Mouse (Mus musculus) hindbrain, embryonic 10.5 days (tissue): ENCODE measurements at regions not wholly inside any gene's neighbourhood (a gene's known extent, or its start where the extent isn't known, plus 50 kb on each side); places are given as distances from the start of the nearest gene placed in this dataset.
"Not testable (repeated sequence)": the region's sequence is repeated elsewhere in the genome, so short reads cannot be mapped to it uniquely, and the experiment has no call there.

Source experiments
- DNase-seq: peaks from one replicate; pipeline ENCODE4 v3.0.0-alpha.2; 2017; ENCODE audit warnings: low spot score
- H3K27ac ChIP-seq: fragments of 300-500 bp; sonication (generic); 2 replicates; pipeline ENCODE4 v1.5.1; 2016; ENCODE audit warnings: mild to moderate bottlenecking, moderate library complexity
- H3K27me3 ChIP-seq: fragments of 300-500 bp; sonication (generic); 2 replicates; pipeline ENCODE4 v1.6.1; 2016; ENCODE audit warnings: mild to moderate bottlenecking; ENCODE audit not compliant: poor library complexity, insufficient read depth, severe bottlenecking
- H3K36me3 ChIP-seq: fragments of 300-500 bp; sonication (generic); 2 replicates; pipeline ENCODE4 v1.6.1; 2016; ENCODE audit warnings: mild to moderate bottlenecking, moderate library complexity
- H3K4me1 ChIP-seq: fragments of 300-500 bp; sonication (generic); replicated peaks from 2 replicates; pipeline ENCODE4 v1.6.1; 2016; ENCODE audit warnings: mild to moderate bottlenecking
- H3K4me3 ChIP-seq: fragments of 300-500 bp; sonication (generic); 2 replicates; pipeline ENCODE4 v1.5.1; 2016; ENCODE audit warnings: mild to moderate bottlenecking, moderate library complexity
- H3K9me3 ChIP-seq: fragments of 300-500 bp; sonication (generic); 2 replicates; pipeline ENCODE4 v1.6.1; 2016; ENCODE audit warnings: mild to moderate bottlenecking, moderate library complexity
- WGBS: fragments of 180-500 bp; shearing (Covaris S2); methylation state at CpG from one replicate; pipeline ENCODE4 v1.1.7; 2016; 5-methylcytosine and 5-hydroxymethylcytosine counted together

GRCm38 (mm10) chr14:53026958-53027357, 531.4 kb upstream of the Olfr1507 start:
- not testable (repeated sequence) for H3K4me3 ChIP-seq, H3K4me1 ChIP-seq, H3K36me3 ChIP-seq, H3K27me3 ChIP-seq, H3K9me3 ChIP-seq, DNase-seq, H3K27ac ChIP-seq
- no CpG with 5 or more reads among the region's 1 CpGs for WGBS

- H3K36me3 ChIP-seq, H3K27ac ChIP-seq, H3K9me3 ChIP-seq, H3K27me3 ChIP-seq, H3K4me1 ChIP-seq, H3K4me3 ChIP-seq, DNase-seq: not testable (repeated sequence)
- no CpG with 5 or more reads among the region's 6 CpGs for WGBS
These were observed 524.6 kb upstream of the Olfr1507 start for GRCm38 (mm10) chr14:53020152-53020551.

GRCm38 (mm10) chr14:53007741-53008140, 512.2 kb upstream of the Olfr1507 start:
- not testable (repeated sequence) for DNase-seq, H3K9me3 ChIP-seq, H3K27ac ChIP-seq, H3K4me3 ChIP-seq, H3K27me3 ChIP-seq, H3K4me1 ChIP-seq, H3K36me3 ChIP-seq
- WGBS: no CpG with 5 or more reads among the region's 5 CpGs

- not testable (repeated sequence) for H3K4me3 ChIP-seq, H3K27ac ChIP-seq, H3K9me3 ChIP-seq, DNase-seq, H3K27me3 ChIP-seq, H3K36me3 ChIP-seq, H3K4me1 ChIP-seq
- WGBS: no CpG with 5 or more reads among the region's 4 CpGs
These were observed 511.8 kb upstream of the Olfr1507 start for GRCm38 (mm10) chr14:53007323-53007722.

GRCm38 (mm10) chr14:53001289-53001688, 505.7 kb upstream of the Olfr1507 start:
- H3K36me3 ChIP-seq, H3K27me3 ChIP-seq, H3K27ac ChIP-seq, H3K4me3 ChIP-seq, H3K9me3 ChIP-seq, H3K4me1 ChIP-seq, DNase-seq: not testable (repeated sequence)
- whole genome bisulfite sequencing: 85% methylated on average over 1 of the region's 1 CpGs

GRCm38 (mm10) chr14:52992106-52992760, 496.7 kb upstream of the Olfr1507 start:
- not testable (repeated sequence) for H3K36me3 ChIP-seq, H3K9me3 ChIP-seq, H3K4me1 ChIP-seq, DNase-seq, H3K27me3 ChIP-seq, H3K4me3 ChIP-seq, H3K27ac ChIP-seq
- WGBS: 41% methylated on average over 1 of the region's 4 CpGs

GRCm38 (mm10) chr14:52991328-52991665, 495.7 kb upstream of the Olfr1507 start:
- H3K27ac ChIP-seq, H3K4me1 ChIP-seq, H3K4me3 ChIP-seq, H3K9me3 ChIP-seq, H3K36me3 ChIP-seq, H3K27me3 ChIP-seq, DNase-seq: not testable (repeated sequence)
- WGBS: no CpG with 5 or more reads among the region's 3 CpGs

- not testable (repeated sequence) for H3K27me3 ChIP-seq, H3K27ac ChIP-seq, DNase-seq, H3K36me3 ChIP-seq, H3K4me1 ChIP-seq, H3K9me3 ChIP-seq, H3K4me3 ChIP-seq
- WGBS: no CpG with 5 or more reads among the region's 12 CpGs
These were observed 495.2 kb upstream of the Olfr1507 start for GRCm38 (mm10) chr14:52990569-52991327.

- not testable (repeated sequence) for DNase-seq, H3K27me3 ChIP-seq, H3K9me3 ChIP-seq, H3K27ac ChIP-seq, H3K4me1 ChIP-seq, H3K36me3 ChIP-seq, H3K4me3 ChIP-seq
- 70% methylated on average over 1 of the region's 1 CpGs for WGBS
These were observed 494.4 kb upstream of the Olfr1507 start for GRCm38 (mm10) chr14:52989940-52990339.

- DNase-seq, H3K27ac ChIP-seq, H3K36me3 ChIP-seq, H3K4me1 ChIP-seq, H3K27me3 ChIP-seq, H3K4me3 ChIP-seq, H3K9me3 ChIP-seq: not testable (repeated sequence)
- WGBS: no CpG with 5 or more reads among the region's 6 CpGs
These were observed 493.0 kb upstream of the Olfr1507 start for GRCm38 (mm10) chr14:52988563-52988962.

- H3K27ac ChIP-seq, H3K9me3 ChIP-seq, DNase-seq, H3K27me3 ChIP-seq, H3K4me1 ChIP-seq, H3K4me3 ChIP-seq, H3K36me3 ChIP-seq: not testable (repeated sequence)
- WGBS: no CpG with 5 or more reads among the region's 12 CpGs
These were observed 476.9 kb upstream of the Olfr1507 start for GRCm38 (mm10) chr14:52972207-52973003.

- not testable (repeated sequence) for DNase-seq, H3K27me3 ChIP-seq, H3K4me1 ChIP-seq, H3K36me3 ChIP-seq, H3K27ac ChIP-seq, H3K9me3 ChIP-seq, H3K4me3 ChIP-seq
- WGBS: 90% methylated on average over 3 of the region's 4 CpGs
These were observed 466.6 kb upstream of the Olfr1507 start for GRCm38 (mm10) chr14:52962110-52962509.

GRCm38 (mm10) chr14:52956515-52956914, 461.0 kb upstream of the Olfr1507 start:
- 93% methylated on average over 2 of the region's 2 CpGs for WGBS
- DNase-seq, H3K4me3 ChIP-seq, H3K27ac ChIP-seq, H3K4me1 ChIP-seq, H3K27me3 ChIP-seq, H3K36me3 ChIP-seq, H3K9me3 ChIP-seq: not testable (repeated sequence)
